Mouse (Mus musculus) ES-Bruce4 (cell line): ENCODE results near the gene Fhl5. TPM values are rescaled to one million over a fixed set of nuclear protein-coding genes. Genes with fewer than 3 reads are reported as not detected.

Experiments used
- H3K27ac ChIP-seq: 2 replicates; pipeline ENCODE4 v1.5.1; 2012; ENCODE audit warnings: low read length, inconsistent platforms; ENCODE audit not compliant: insufficient read depth
- H3K27me3 ChIP-seq: 2 replicates; pipeline ENCODE4 v1.6.1; 2012; ENCODE audit warnings: mild to moderate bottlenecking, low read length, inconsistent platforms; ENCODE audit not compliant: control insufficient read depth, poor library complexity, insufficient read depth, severe bottlenecking
- H3K36me3 ChIP-seq: 2 replicates; pipeline ENCODE4 v1.6.1; 2012; ENCODE audit warnings: inconsistent platforms, mild to moderate bottlenecking, low read length, moderate library complexity; ENCODE audit not compliant: control insufficient read depth, poor library complexity, insufficient read depth, severe bottlenecking
- H3K4me1 ChIP-seq: one replicate; pipeline ENCODE4 v1.8.1; 2011; ENCODE audit warnings: low read length; ENCODE audit not compliant: control insufficient read depth, insufficient read depth
- H3K4me3 ChIP-seq: 2 replicates; pipeline ENCODE4 v1.5.1; 2011; ENCODE audit warnings: low read depth, mild to moderate bottlenecking, low read length
- H3K9ac ChIP-seq: 2 replicates; pipeline ENCODE4 v1.6.1; 2012; ENCODE audit warnings: low read depth, mild to moderate bottlenecking, inconsistent platforms; ENCODE audit not compliant: poor library complexity, severe bottlenecking
- H3K9me3 ChIP-seq: replicated peaks from 2 replicates; pipeline ENCODE4 v1.6.1; 2012; ENCODE audit warnings: mild to moderate bottlenecking, low read length, inconsistent platforms; ENCODE audit not compliant: control insufficient read depth, poor library complexity, insufficient read depth, severe bottlenecking
- CTCF ChIP-seq: IDR thresholded peaks from one replicate; pipeline ENCODE4 v1.8.1; 2011; ENCODE audit warnings: low read depth, low read length
- EP300 ChIP-seq: IDR thresholded peaks from 2 replicates; pipeline ENCODE4 v1.6.1; 2011; ENCODE audit warnings: low read depth, low read length; ENCODE audit not compliant: insufficient read depth
- POLR2A ChIP-seq: IDR thresholded peaks from one replicate; pipeline ENCODE4 v1.8.1; 2011; ENCODE audit warnings: low read length; ENCODE audit not compliant: insufficient read depth
- polyA plus RNA-seq: library from polyadenylated mRNA; stranded (reverse); fragments of >200 nt; gene quantifications from 2 replicates; pipeline ENCODE4 v1.2.4, GENCODE M21; 2011; ENCODE audit warnings: low read depth; ENCODE audit not compliant: missing spikeins, insufficient read depth, insufficient read length

Fhl5 gene
- polyA plus RNA-seq, 1 experiment: not detected

- Histone ChIP-seq H3K36me3 (no peaks in the 10 kb centered on the region), H3K4me3 (no peak overlapping the region)
- TF ChIP-seq EP300 (no peak), POLR2A (no peak), CTCF (no peak)
Measured at GRCm38 (mm10) chr4:25221927-25222326, 20.7 kb downstream of the Fhl5 start.

GRCm38 (mm10) chr4:25213451-25213850 lies 29.2 kb downstream of the Fhl5 start:
- Histone ChIP-seq H3K27me3 (no peaks in the 10 kb centered on the region), H3K4me3 (no peak overlapping the region), H3K36me3 (no peaks in the 10 kb centered on the region), H3K27ac (no peak overlapping the region), H3K9me3 (no peaks in the 10 kb centered on the region), H3K9ac (no peak overlapping the region), H3K4me1 (no peaks in the 10 kb centered on the region)
- TF ChIP-seq POLR2A (no peak), EP300 (no peak), CTCF (no peak)

More at GRCm38 (mm10) chr4:25221927-25222326, 20.7 kb downstream of the Fhl5 start:
- no peak overlapping the region for H3K9ac ChIP-seq
- no peaks in the 10 kb centered on the region for H3K27me3 ChIP-seq
- no peak overlapping the region for H3K27ac ChIP-seq
- no peaks in the 10 kb centered on the region for H3K4me1 ChIP-seq
- H3K9me3 ChIP-seq: no peaks in the 10 kb centered on the region

- H3K27me3 ChIP-seq: no peaks in the 10 kb centered on the region
- H3K4me3 ChIP-seq: no peak overlapping the region
- H3K4me1 ChIP-seq: no peaks in the 10 kb centered on the region
- no peaks in the 10 kb centered on the region for H3K36me3 ChIP-seq
- no peak for TF ChIP-seq CTCF
- no peaks in the 10 kb centered on the region for H3K9me3 ChIP-seq
- H3K27ac ChIP-seq: no peak overlapping the region
- H3K9ac ChIP-seq: no peak overlapping the region
Measured at GRCm38 (mm10) chr4:25206166-25206565, 36.5 kb downstream of the Fhl5 start.

- H3K4me3 ChIP-seq: no peak overlapping the region
- H3K9ac ChIP-seq: no peak overlapping the region
- H3K27ac ChIP-seq: no peak overlapping the region
- no peaks in the 10 kb centered on the region for H3K4me1 ChIP-seq
- no peaks in the 10 kb centered on the region for H3K9me3 ChIP-seq
- no peaks in the 10 kb centered on the region for H3K36me3 ChIP-seq
- TF ChIP-seq POLR2A: no peak
- no peak for TF ChIP-seq CTCF
- no peak for TF ChIP-seq EP300
- H3K27me3 ChIP-seq: no peaks in the 10 kb centered on the region
Measured at GRCm38 (mm10) chr4:25197310-25197709, 45.4 kb downstream of the Fhl5 start.

GRCm38 (mm10) chr4:25179617-25180208 lies 63.0 kb downstream of the Fhl5 start:
- H3K27ac ChIP-seq: no peak overlapping the region
- H3K9ac ChIP-seq: no peak overlapping the region
- no peak for TF ChIP-seq POLR2A
- no peak for TF ChIP-seq CTCF
- no peak for TF ChIP-seq EP300
- H3K27me3 ChIP-seq: no peaks in the 10 kb centered on the region
- H3K4me1 ChIP-seq: no peaks in the 10 kb centered on the region
- no peaks in the 10 kb centered on the region for H3K9me3 ChIP-seq
- no peaks in the 10 kb centered on the region for H3K36me3 ChIP-seq
- no peak overlapping the region for H3K4me3 ChIP-seq

Other genes starting within 250 kb of the Fhl5 start
- gene Ufl1, start 38.9 kb upstream of the Fhl5 start, polyA plus RNA-seq: 40.4 and 49.2 TPM in 2 replicates